Mouse (Mus musculus): Measurements from ENCODE around the gene Nhlh2. TPM values are rescaled to one million over a fixed set of nuclear protein-coding genes. Genes with fewer than 3 reads are reported as not detected.

Gene Nhlh2
- polyA plus RNA-seq (2015; fragmentation: Nextera tagmentation; extraction: Ambion mirVana) = not detected in 2 replicates

DNA sequence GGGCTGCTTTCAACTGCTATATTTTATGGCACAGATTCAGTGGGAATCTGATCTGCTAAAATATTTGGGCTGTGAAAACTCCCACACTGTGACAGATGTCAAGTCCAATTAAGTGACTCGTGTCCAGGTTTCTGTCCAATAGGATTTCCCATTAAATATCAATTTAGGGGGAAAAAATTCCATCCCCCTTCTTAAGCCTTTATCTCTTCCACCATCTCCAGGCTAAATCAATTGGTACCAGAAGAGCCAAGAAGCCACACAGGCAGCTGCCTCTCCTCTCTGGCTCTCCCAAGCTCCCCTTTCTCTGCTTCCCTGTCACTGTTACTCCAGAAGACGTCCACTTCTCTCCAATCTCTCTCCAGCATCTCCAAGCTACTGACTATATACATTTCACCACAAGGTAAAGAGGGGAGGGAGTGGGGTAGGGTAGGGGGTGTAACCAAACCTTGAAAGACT lies at the start of gene Nhlh2:
Gene Nhlh2, plus strand, starts transcription at position 151 of the 456 bp plus-strand sequence.
- Histone ChIP-seq H3K9ac (ENCODE audit: low read length) (no peak within 1 kb of the TSS), H3K4me3 (replicated peaks; ENCODE audit: low read length) (no peak within 1 kb of the TSS), H3K4me2 (ENCODE audit: low read depth, low read length) (no peak within 1 kb of the TSS), H3K9me3 (replicated peaks; ENCODE audit: control insufficient read depth, low read length) (no peaks in the 10 kb centered on the region), H3K36me3 (ENCODE audit: control insufficient read depth, insufficient read depth, low read length) (no peaks in the 10 kb centered on the region), H3K27me3 (ENCODE audit: control insufficient read depth, insufficient read depth, low read length) (peaks cover 53% of the 10 kb centered on the region), H3K27ac (ENCODE audit: low read length) (no peak within 1 kb of the TSS), H3K4me1 (ENCODE audit: control insufficient read depth, insufficient read depth, low read length) (peaks cover 15% of the 10 kb centered on the region; the same call in 1 of the 2 replicates)
- no peak for ATAC-seq (ENCODE audit: insufficient read depth, low FRiP score)
- WGBS = 26% methylated on average over 2 of the region's 2 CpGs

DNA sequence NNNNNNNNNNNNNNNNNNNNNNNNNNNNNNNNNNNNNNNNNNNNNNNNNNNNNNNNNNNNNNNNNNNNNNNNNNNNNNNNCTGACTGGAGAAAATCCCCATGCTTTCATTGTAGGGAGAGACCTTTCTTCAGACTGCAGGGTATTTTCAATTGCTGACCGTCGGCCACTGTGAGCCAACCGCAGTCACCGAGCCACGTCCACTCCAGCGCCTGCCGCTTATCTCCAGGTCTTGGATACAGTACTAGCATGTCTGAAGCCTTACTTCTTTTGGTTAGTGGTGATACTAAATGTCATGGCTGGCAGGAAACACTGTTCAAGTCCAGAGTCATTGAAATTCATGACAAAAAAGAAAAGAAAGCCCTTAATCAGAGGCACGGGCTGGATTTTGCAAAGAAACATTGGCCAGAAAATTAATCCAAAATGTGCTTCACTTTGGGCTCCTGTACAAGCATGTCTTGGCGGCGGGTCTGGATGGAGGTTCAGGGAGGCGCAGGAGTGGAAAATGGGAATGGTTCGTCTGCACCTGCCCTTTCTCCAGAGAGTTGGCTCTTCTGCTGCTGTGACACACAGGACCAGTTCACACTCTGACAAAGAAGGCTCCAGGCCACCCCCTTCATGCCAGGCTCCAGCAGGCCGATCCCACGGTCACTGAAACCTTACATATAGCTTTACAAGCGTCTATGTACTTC lies 48.6 kb upstream of the Nhlh2 start:
- Histone ChIP-seq H3K27me3 (ENCODE audit: control insufficient read depth, insufficient read depth, low read length) (no peaks in the 10 kb centered on the region), H3K4me3 (replicated peaks; ENCODE audit: low read length) (no peak overlapping the region), H3K27ac (ENCODE audit: low read length) (no peak overlapping the region), H3K4me1 (ENCODE audit: control insufficient read depth, insufficient read depth, low read length) (no peaks in the 10 kb centered on the region), H3K4me2 (ENCODE audit: low read depth, low read length) (no peak overlapping the region), H3K9me3 (replicated peaks; ENCODE audit: control insufficient read depth, low read length) (no peaks in the 10 kb centered on the region), H3K36me3 (ENCODE audit: control insufficient read depth, insufficient read depth, low read length) (no peaks in the 10 kb centered on the region), H3K9ac (ENCODE audit: low read length) (no peak overlapping the region)
- WGBS = 94% methylated on average over 15 of the region's 15 CpGs
- no peak for ATAC-seq (ENCODE audit: insufficient read depth, low FRiP score)

DNA sequence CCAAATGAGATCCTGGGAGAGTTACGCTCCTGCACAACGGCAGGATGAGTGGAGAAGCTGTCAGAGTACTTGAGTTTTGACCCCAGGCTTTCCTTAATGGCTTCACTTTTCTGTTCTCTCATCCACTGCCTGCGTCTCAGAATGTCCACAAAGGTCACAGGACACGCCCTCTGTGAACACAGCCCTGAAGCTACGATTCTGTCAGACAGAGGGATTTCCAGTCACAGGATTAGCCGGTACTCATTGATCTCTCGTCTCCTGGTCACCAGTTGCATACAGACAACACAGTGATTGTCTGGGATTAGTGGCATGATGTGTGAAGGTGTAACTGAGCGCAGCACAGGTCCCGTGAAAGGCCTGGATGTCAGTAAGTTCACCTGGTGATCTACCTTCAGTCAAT lies 46.4 kb upstream of the Nhlh2 start:
- no peak overlapping the region for H3K9ac ChIP-seq (ENCODE audit: low read length)
- H3K4me2 ChIP-seq (ENCODE audit: low read depth, low read length) = no peak overlapping the region
- H3K27ac ChIP-seq (ENCODE audit: low read length) = no peak overlapping the region
- no peak overlapping the region for H3K4me3 ChIP-seq (replicated peaks; ENCODE audit: low read length)
- no peaks in the 10 kb centered on the region for H3K27me3 ChIP-seq (ENCODE audit: control insufficient read depth, insufficient read depth, low read length)
- no peaks in the 10 kb centered on the region for H3K36me3 ChIP-seq (ENCODE audit: control insufficient read depth, insufficient read depth, low read length)
- no peaks in the 10 kb centered on the region for H3K9me3 ChIP-seq (replicated peaks; ENCODE audit: control insufficient read depth, low read length)
- WGBS = 33% methylated on average over 9 of the region's 9 CpGs
- no peak for ATAC-seq (ENCODE audit: insufficient read depth, low FRiP score)
- no peaks in the 10 kb centered on the region for H3K4me1 ChIP-seq (ENCODE audit: control insufficient read depth, insufficient read depth, low read length)

DNA sequence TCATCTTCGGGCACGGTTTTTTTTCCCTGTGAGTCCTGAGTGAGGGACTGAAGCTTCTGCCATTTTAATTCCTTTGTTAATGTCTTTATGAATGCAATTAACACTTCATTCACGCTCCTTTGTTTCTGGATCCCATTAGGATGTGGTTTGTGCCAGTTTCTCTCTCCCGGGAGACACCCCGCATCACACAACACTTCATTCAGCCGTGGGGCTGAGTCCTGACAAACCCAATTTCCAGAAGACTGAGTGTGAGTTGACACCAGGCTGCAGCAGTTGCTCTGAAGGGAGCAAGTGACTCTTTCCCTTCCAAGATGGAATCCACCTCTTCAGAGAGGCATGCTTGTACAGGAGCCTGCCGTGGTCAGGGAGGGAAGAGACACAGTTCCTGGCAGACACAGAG lies 45.5 kb upstream of the Nhlh2 start:
- H3K4me1 ChIP-seq (ENCODE audit: control insufficient read depth, insufficient read depth, low read length) = no peaks in the 10 kb centered on the region
- no peak overlapping the region for H3K4me3 ChIP-seq (replicated peaks; ENCODE audit: low read length)
- no peak overlapping the region for H3K4me2 ChIP-seq (ENCODE audit: low read depth, low read length)
- H3K27ac ChIP-seq (ENCODE audit: low read length) = no peak overlapping the region
- no peaks in the 10 kb centered on the region for H3K9me3 ChIP-seq (replicated peaks; ENCODE audit: control insufficient read depth, low read length)
- ATAC-seq (ENCODE audit: insufficient read depth, low FRiP score) = no peak
- 74% methylated on average over 7 of the region's 7 CpGs for WGBS
- H3K36me3 ChIP-seq (ENCODE audit: control insufficient read depth, insufficient read depth, low read length) = no peaks in the 10 kb centered on the region
- H3K9ac ChIP-seq (ENCODE audit: low read length) = no peak overlapping the region
- H3K27me3 ChIP-seq (ENCODE audit: control insufficient read depth, insufficient read depth, low read length) = no peaks in the 10 kb centered on the region

DNA sequence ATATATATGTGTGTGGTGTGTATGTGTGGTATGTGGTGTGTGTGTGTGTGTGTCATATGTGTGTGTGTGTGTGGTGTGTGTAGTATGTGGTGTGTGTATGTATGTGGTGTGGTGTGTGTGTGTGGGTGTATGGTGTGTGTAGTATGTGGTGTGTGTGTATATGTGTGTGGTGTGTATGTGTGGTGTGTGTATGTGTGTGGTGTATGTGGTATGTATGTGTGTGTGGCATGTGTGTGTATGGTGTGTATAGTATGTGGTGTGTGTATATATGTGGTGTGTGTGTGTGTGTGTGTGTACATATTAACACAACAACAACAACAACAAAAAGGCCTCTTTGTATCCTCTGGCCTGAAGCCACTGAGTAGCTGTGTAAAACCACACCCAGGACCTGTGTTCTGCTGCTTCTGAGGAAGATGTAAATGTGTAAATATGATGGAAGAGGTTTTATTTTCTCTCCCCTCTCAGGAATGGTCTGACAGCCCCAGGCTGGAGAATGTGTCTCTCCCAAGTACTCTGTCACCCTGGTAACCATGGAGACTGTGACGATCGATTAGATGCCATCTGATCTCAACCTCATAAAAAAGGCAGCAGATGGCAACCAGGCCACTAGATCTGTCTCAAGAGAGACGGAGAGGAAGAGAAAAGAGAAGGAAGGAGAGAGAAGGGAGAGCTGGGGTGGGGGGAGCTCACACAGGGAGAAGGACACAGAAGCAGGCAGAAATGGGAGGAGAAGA lies 42.9 kb upstream of the Nhlh2 start:
- Histone ChIP-seq H3K9me3 (replicated peaks; ENCODE audit: control insufficient read depth, low read length) (no peaks in the 10 kb centered on the region), H3K27ac (ENCODE audit: low read length) (no peak overlapping the region), H3K36me3 (ENCODE audit: control insufficient read depth, insufficient read depth, low read length) (no peaks in the 10 kb centered on the region), H3K4me1 (ENCODE audit: control insufficient read depth, insufficient read depth, low read length) (no peaks in the 10 kb centered on the region), H3K4me2 (ENCODE audit: low read depth, low read length) (no peak overlapping the region), H3K9ac (ENCODE audit: low read length) (no peak overlapping the region), H3K4me3 (replicated peaks; ENCODE audit: low read length) (no peak overlapping the region), H3K27me3 (ENCODE audit: control insufficient read depth, insufficient read depth, low read length) (no peaks in the 10 kb centered on the region)
- 26% methylated on average over 3 of the region's 3 CpGs for WGBS
- no peak for ATAC-seq (ENCODE audit: insufficient read depth, low FRiP score)

- Histone ChIP-seq H3K9ac (ENCODE audit: low read length) (no peak overlapping the region), H3K27me3 (ENCODE audit: control insufficient read depth, insufficient read depth, low read length) (no peaks in the 10 kb centered on the region), H3K9me3 (replicated peaks; ENCODE audit: control insufficient read depth, low read length) (no peaks in the 10 kb centered on the region), H3K36me3 (ENCODE audit: control insufficient read depth, insufficient read depth, low read length) (no peaks in the 10 kb centered on the region), H3K4me1 (ENCODE audit: control insufficient read depth, insufficient read depth, low read length) (no peaks in the 10 kb centered on the region), H3K27ac (ENCODE audit: low read length) (no peak overlapping the region), H3K4me3 (replicated peaks; ENCODE audit: low read length) (no peak overlapping the region), H3K4me2 (ENCODE audit: low read depth, low read length) (no peak overlapping the region)
- no peak for ATAC-seq (ENCODE audit: insufficient read depth, low FRiP score)
- WGBS = 86% methylated on average over 10 of the region's 10 CpGs
Measured at GRCm38 (mm10) chr3:101975337-101975736, 34.5 kb upstream of the Nhlh2 start.

GRCm38 (mm10) chr3:101978299-101978994 lies 31.4 kb upstream of the Nhlh2 start:
- Histone ChIP-seq H3K4me2 (ENCODE audit: low read depth, low read length) (no peak overlapping the region), H3K36me3 (ENCODE audit: control insufficient read depth, insufficient read depth, low read length) (no peaks in the 10 kb centered on the region), H3K9ac (ENCODE audit: low read length) (no peak overlapping the region), H3K4me3 (replicated peaks; ENCODE audit: low read length) (no peak overlapping the region), H3K27ac (ENCODE audit: low read length) (no peak overlapping the region), H3K4me1 (ENCODE audit: control insufficient read depth, insufficient read depth, low read length) (no peaks in the 10 kb centered on the region), H3K27me3 (ENCODE audit: control insufficient read depth, insufficient read depth, low read length) (no peaks in the 10 kb centered on the region), H3K9me3 (replicated peaks; ENCODE audit: control insufficient read depth, low read length) (no peaks in the 10 kb centered on the region)
- no peak for ATAC-seq (ENCODE audit: insufficient read depth, low FRiP score)
- 78% methylated on average over 10 of the region's 10 CpGs for WGBS

DNA sequence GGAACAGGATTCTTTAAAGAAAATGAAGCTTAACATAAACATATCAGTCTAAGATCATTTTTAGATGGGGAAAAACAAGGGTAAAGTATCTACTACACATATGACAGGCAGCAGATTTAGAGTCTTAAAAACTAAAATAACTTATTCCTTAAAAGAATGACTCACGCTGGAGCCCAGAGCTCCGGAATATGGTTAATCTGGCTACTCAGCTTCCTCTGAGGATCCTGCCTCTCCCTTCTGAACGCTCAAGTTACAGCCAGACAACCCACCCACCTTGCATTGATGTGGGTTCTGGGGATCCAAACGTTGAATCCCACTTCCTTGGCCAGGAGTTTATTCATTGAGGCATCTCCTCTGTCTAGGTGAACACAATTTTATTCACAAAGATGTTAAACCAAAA lies 26.0 kb upstream of the Nhlh2 start:
- ATAC-seq (ENCODE audit: insufficient read depth, low FRiP score) = no peak
- Histone ChIP-seq H3K27ac (ENCODE audit: low read length) (no peak overlapping the region), H3K4me3 (replicated peaks; ENCODE audit: low read length) (no peak overlapping the region), H3K4me2 (ENCODE audit: low read depth, low read length) (no peak overlapping the region), H3K36me3 (ENCODE audit: control insufficient read depth, insufficient read depth, low read length) (no peaks in the 10 kb centered on the region), H3K9me3 (replicated peaks; ENCODE audit: control insufficient read depth, low read length) (no peaks in the 10 kb centered on the region), H3K9ac (ENCODE audit: low read length) (no peak overlapping the region), H3K4me1 (ENCODE audit: control insufficient read depth, insufficient read depth, low read length) (no peaks in the 10 kb centered on the region), H3K27me3 (ENCODE audit: control insufficient read depth, insufficient read depth, low read length) (no peaks in the 10 kb centered on the region)
- 32% methylated on average over 4 of the region's 4 CpGs for WGBS

GRCm38 (mm10) chr3:101985634-101986033 lies 24.2 kb upstream of the Nhlh2 start:
- no peak overlapping the region for H3K4me2 ChIP-seq (ENCODE audit: low read depth, low read length)
- H3K9me3 ChIP-seq (replicated peaks; ENCODE audit: control insufficient read depth, low read length) = no peaks in the 10 kb centered on the region
- H3K4me1 ChIP-seq (ENCODE audit: control insufficient read depth, insufficient read depth, low read length) = no peaks in the 10 kb centered on the region
- H3K27ac ChIP-seq (ENCODE audit: low read length) = no peak overlapping the region
- H3K9ac ChIP-seq (ENCODE audit: low read length) = no peak overlapping the region
- 53% methylated on average over 8 of the region's 8 CpGs for WGBS
- no peak overlapping the region for H3K4me3 ChIP-seq (replicated peaks; ENCODE audit: low read length)
- no peaks in the 10 kb centered on the region for H3K36me3 ChIP-seq (ENCODE audit: control insufficient read depth, insufficient read depth, low read length)
- no peaks in the 10 kb centered on the region for H3K27me3 ChIP-seq (ENCODE audit: control insufficient read depth, insufficient read depth, low read length)
- no peak for ATAC-seq (ENCODE audit: insufficient read depth, low FRiP score)
